Mouse (Mus musculus) cortical plate, adult 2 months (tissue): ENCODE measurements at regions not wholly inside any gene's neighbourhood (a gene's known extent, or its start where the extent isn't known, plus 50 kb on each side); places are given as distances from the start of the nearest gene placed in this dataset.

Source experiments
- H3K27ac ChIP-seq: fragments of 200-500 bp; 2 replicates; pipeline ENCODE4 v1.5.1; 2012; ENCODE audit warnings: low read length, control low read depth, inconsistent platforms; ENCODE audit not compliant: insufficient read depth
- H3K4me1 ChIP-seq: fragments of 200-500 bp; 2 replicates; pipeline ENCODE4 v1.6.1; 2011; ENCODE audit warnings: low read length; ENCODE audit not compliant: control insufficient read depth, insufficient read depth
- H3K4me3 ChIP-seq: fragments of 200-500 bp; 2 replicates; pipeline ENCODE4 v1.5.1; 2011; ENCODE audit warnings: mild to moderate bottlenecking, low read length, control low read depth; ENCODE audit not compliant: insufficient read depth
- CTCF ChIP-seq: fragments of 200-500 bp; IDR thresholded peaks from 2 replicates; pipeline ENCODE4 v1.5.1; 2011; ENCODE audit warnings: mild to moderate bottlenecking, control low read depth, low read length; ENCODE audit not compliant: insufficient read depth; ENCODE audit errors: extremely low read depth
- POLR2A ChIP-seq: fragments of 200-500 bp; IDR thresholded peaks from 2 replicates; pipeline ENCODE4 v1.6.1; 2011; ENCODE audit warnings: mild to moderate bottlenecking, low read length, control low read depth; ENCODE audit not compliant: insufficient read depth; ENCODE audit errors: extremely low read depth

DNA sequence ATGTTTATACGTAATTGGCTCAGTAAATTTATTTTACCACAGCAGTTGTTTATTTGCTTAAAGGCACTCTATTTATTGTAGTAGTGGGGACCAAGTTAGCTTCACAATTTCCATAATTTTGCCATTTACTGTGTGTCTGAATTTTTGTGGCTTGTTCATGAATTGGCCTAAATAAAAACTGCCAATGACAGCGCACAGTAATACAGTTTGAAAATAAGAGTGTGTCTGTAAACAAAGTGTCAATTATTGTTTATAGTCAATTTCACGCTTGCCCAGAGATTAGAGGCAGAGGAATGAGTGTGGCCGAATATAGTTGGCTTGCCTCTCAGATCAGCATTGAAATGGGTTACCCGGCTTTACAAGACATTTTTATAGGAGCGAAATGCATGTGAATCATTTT is 73.0 kb upstream of the Nrsn1 start:
- TF ChIP-seq POLR2A, result no peak
- no peak for TF ChIP-seq CTCF
- no peak overlapping the region for H3K4me3 ChIP-seq
- no peak overlapping the region for H3K27ac ChIP-seq
- no peaks in the 10 kb centered on the region for H3K4me1 ChIP-seq

DNA sequence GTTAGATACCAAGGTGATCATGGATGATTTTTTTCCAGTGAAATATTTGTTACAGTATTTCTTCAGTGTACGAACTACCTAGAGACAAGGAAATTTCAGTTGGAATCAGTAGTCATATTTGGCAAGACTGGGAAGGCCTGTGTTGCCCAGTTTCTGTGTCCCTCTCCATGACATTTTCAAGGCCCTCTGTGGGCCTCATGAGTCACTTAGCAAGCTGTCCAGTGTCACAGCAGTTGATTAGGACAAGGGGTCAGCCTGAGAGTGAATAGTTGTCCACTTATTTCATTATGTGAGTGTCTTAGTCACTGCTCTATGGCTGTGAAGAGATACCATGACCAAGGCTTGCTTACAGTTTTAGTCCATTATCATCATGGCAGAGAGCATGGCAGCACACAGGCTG is 71.5 kb upstream of the Nrsn1 start:
- H3K27ac ChIP-seq, result no peak overlapping the region
- no peak overlapping the region for H3K4me3 ChIP-seq
- no peak for TF ChIP-seq POLR2A
- TF ChIP-seq CTCF, result no peak
- H3K4me1 ChIP-seq, result no peaks in the 10 kb centered on the region

DNA sequence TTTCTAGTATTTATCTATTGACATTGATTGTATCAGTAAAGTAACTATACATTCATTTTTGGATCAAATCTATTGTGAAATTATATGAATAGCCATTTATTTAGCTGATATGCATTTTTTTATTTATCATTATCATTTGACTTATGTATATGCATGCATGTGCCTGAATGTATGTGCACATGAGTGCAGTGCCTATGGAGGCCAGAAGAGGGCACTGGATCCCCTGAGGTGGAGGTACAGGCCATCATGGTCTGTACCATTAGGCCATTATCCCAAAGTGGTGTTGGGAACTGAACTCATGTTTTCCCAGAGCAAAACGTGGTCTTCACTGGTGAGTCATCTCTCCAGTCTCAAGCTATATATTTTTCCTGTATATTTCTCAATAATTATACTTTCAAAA is 63.5 kb upstream of the Nrsn1 start:
- TF ChIP-seq POLR2A, result no peak
- TF ChIP-seq CTCF, result no peak
- Histone ChIP-seq H3K4me3 (no peak overlapping the region), H3K27ac (no peak overlapping the region), H3K4me1 (no peaks in the 10 kb centered on the region)
